Mouse (Mus musculus) heart, embryonic 13.5 days (tissue): ENCODE results near the gene Slc1a2. TPM values are rescaled to one million over a fixed set of nuclear protein-coding genes. Genes with fewer than 3 reads are reported as not detected.

Experiments
- ATAC-seq: fragments of 200-750 bp; cut with Nextera tagmentation; 2 replicates; pipeline ENCODE4 v1.8.0; 2017; ENCODE audit warnings: moderate TSS enrichment; ENCODE audit not compliant: insufficient number of reproducible peaks, low FRiP score, low TSS enrichment; ENCODE audit errors: extremely low read depth
- H3K27ac ChIP-seq: fragments of 300-500 bp; sonication (generic); replicated peaks from 2 replicates; pipeline ENCODE4 v1.5.1; 2015; ENCODE audit warnings: moderate library complexity, mild to moderate bottlenecking, inconsistent platforms
- H3K27me3 ChIP-seq: fragments of 300-500 bp; sonication (generic); replicated peaks from 2 replicates; pipeline ENCODE4 v1.6.1; 2015; ENCODE audit warnings: mild to moderate bottlenecking, inconsistent platforms
- H3K36me3 ChIP-seq: fragments of 300-500 bp; sonication (generic); 2 replicates; pipeline ENCODE4 v1.6.1; 2015; ENCODE audit warnings: mild to moderate bottlenecking, inconsistent platforms
- H3K4me1 ChIP-seq: fragments of 300-500 bp; sonication (generic); 2 replicates; pipeline ENCODE4 v1.6.1; 2015; ENCODE audit warnings: inconsistent platforms
- H3K4me2 ChIP-seq: fragments of 300-500 bp; sonication (generic); 2 replicates; pipeline ENCODE4 v1.6.1; 2015; ENCODE audit warnings: inconsistent platforms, mild to moderate bottlenecking, moderate library complexity
- H3K4me3 ChIP-seq: fragments of 300-500 bp; sonication (generic); 2 replicates; pipeline ENCODE4 v1.5.1; 2015; ENCODE audit warnings: moderate library complexity, mild to moderate bottlenecking, inconsistent platforms
- H3K9ac ChIP-seq: fragments of 300-500 bp; sonication (generic); 2 replicates; pipeline ENCODE4 v1.6.1; 2015; ENCODE audit warnings: inconsistent platforms, mild to moderate bottlenecking, moderate library complexity
- H3K9me3 ChIP-seq: fragments of 300-500 bp; sonication (generic); 2 replicates; pipeline ENCODE4 v1.6.1; 2016; ENCODE audit warnings: inconsistent platforms
- WGBS: fragments of 180-500 bp; shearing (Covaris S2); methylation state at CpG from one replicate; pipeline ENCODE4 v1.1.7; 2015; ENCODE audit warnings: mixed read lengths; 5-methylcytosine and 5-hydroxymethylcytosine counted together
- polyA plus RNA-seq: library from polyadenylated mRNA; unstranded; fragments of >200 nt; fragmentation: Nextera tagmentation; extraction: Ambion mirVana; gene quantifications from 2 replicates; pipeline ENCODE4 v1.2.1, GENCODE M21; 2015

Gene Slc1a2
- polyA plus RNA-seq, 1 experiment from 2014 or later: 0.35 TPM

DNA sequence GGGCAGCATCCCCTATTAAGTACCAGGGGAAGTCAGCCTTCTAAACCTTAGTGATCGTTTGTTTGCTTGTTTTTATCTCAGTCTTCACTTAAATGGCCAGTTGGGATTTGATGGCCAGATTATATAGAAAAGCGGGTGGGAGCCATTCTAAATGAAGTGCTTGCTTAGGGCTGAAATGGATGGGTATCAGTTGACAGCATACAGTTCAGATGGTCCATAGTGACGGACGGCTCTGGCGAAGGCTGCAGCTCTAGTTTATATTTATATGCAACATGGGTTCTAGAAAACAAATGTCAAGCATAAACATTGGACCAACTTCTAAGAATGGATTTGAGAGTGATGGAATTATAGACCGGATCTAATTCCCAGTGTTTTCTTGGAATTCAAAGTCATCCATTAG lies 9.5 kb downstream of the Slc1a2 start:
- Histone ChIP-seq H3K27ac (no peak overlapping the region), H3K27me3 (0 out of 2 replicates have a peak, but pooled peaks cover 8% of the 10 kb centered on the region), H3K4me3 (no peak overlapping the region), H3K4me2 (no peak overlapping the region), H3K9me3 (no peaks in the 10 kb centered on the region), H3K4me1 (peaks cover 6% of the 10 kb centered on the region; the same call in 1 of the 2 replicates), H3K9ac (no peak overlapping the region), H3K36me3 (no peaks in the 10 kb centered on the region)
- WGBS: 61% methylated on average over 6 of the region's 6 CpGs
- ATAC-seq: no peak

DNA sequence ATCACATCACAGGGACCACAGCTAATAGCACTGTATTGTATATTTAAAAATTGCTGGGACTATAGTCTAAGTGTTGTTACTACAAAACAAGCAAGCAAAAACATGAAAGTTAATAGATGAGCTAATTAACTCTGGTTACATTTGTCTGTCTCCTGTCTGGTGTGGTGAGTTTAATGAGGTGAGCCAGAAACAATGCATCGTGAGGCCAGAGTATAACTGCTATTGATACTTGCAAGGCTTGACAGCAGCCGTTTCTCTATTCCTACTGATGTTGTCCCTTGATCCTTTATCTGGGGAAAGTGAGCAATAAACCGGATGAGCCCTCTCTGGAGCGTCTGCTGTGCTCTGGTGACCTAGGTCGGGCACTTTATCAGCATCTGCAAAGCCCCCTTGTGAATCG lies 11.1 kb downstream of the Slc1a2 start:
- Histone ChIP-seq H3K27me3 (0 out of 2 replicates have a peak, but pooled peaks cover 4% of the 10 kb centered on the region), H3K4me3 (no peak overlapping the region), H3K9ac (no peak overlapping the region), H3K4me2 (no peak overlapping the region), H3K27ac (no peak overlapping the region), H3K36me3 (no peaks in the 10 kb centered on the region), H3K9me3 (no peaks in the 10 kb centered on the region), H3K4me1 (no peaks in the 10 kb centered on the region)
- 32% methylated on average over 6 of the region's 6 CpGs for WGBS
- ATAC-seq: no peak

DNA sequence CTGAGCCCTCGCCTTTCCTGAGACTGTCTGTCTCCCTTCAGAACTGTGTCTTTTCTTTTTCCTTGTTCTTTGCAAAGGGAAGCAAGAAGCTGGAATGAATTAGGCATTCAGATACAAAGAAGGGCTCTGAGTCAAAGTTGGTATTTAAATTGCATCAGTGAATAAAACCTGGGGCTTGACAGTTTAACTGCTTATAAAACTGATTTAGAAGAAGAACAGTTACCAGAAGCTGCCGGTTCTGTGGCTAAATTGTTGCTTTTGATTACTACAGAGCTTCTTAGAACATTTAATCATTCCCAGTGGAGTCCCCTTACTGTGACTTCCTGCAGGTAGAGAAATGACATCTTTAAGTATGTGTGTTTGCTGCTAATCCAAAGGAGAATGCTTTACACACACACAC lies 16.1 kb downstream of the Slc1a2 start:
- H3K9me3 ChIP-seq: no peaks in the 10 kb centered on the region
- H3K4me2 ChIP-seq: no peak overlapping the region
- 72% methylated on average over 2 of the region's 2 CpGs for WGBS
- H3K9ac ChIP-seq: no peak overlapping the region
- no peaks in the 10 kb centered on the region for H3K36me3 ChIP-seq
- H3K27me3 ChIP-seq: peaks cover 8% of the 10 kb centered on the region; the same call in 1 of the 2 replicates
- no peak overlapping the region for H3K4me3 ChIP-seq
- no peaks in the 10 kb centered on the region for H3K4me1 ChIP-seq
- H3K27ac ChIP-seq: no peak overlapping the region
- ATAC-seq: no peak

DNA sequence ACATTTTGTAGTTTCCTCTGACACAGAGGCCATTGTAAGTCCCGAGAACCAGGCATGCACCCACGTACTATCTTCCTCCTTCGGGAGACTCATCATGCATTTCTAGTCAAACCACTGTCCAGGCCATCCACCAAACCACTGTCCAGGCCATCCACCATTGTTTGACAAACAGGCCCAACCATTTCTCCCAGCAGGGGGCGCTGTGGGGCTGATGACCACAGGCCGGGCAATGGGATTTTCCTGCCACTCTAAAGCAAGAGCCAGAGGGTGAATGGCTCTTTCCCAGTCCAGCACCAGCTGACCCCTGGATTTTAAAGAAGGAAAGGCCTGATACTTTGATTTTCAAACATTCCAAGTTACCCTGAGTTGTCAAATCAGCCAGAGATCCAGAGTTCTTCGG lies 16.8 kb downstream of the Slc1a2 start:
- no peak overlapping the region for H3K4me3 ChIP-seq
- H3K9me3 ChIP-seq: no peaks in the 10 kb centered on the region
- H3K27me3 ChIP-seq: peaks cover 4% of the 10 kb centered on the region; the same call in 1 of the 2 replicates
- WGBS: 69% methylated on average over 6 of the region's 6 CpGs
- no peak overlapping the region for H3K9ac ChIP-seq
- H3K27ac ChIP-seq: no peak overlapping the region
- no peaks in the 10 kb centered on the region for H3K36me3 ChIP-seq
- ATAC-seq: no peak
- H3K4me1 ChIP-seq: no peaks in the 10 kb centered on the region
- H3K4me2 ChIP-seq: no peak overlapping the region

DNA sequence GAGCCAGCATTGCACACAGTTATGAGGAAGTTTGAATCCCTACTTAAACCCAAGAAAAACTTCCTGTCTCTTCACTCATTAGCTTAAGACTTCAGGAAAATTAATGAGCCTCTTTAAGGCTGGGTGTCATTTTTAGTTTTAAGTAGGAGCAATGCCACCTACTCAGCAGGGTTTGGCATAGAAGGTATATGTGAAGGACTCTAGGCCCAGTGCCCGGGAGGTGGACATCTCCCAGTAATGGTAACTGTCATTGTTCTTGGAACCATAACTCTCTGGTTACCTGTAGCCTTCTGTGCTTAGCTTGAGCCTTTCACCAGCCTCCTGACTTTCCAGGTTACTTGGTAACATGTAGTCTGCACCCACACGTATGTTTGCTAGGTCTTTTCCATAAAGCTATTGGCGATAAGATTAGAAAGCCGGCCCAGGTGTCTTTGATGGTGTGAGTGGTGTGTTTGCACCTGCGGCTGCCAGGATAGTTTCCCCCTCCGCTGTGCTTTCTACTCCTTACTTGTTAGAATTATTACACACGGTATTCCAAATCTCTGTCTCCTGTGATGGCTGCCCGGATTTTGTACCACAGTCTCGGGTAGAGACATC lies 18.4 kb downstream of the Slc1a2 start:
- no peak for ATAC-seq
- 81% methylated on average over 9 of the region's 9 CpGs for WGBS
- no peaks in the 10 kb centered on the region for H3K4me1 ChIP-seq

DNA sequence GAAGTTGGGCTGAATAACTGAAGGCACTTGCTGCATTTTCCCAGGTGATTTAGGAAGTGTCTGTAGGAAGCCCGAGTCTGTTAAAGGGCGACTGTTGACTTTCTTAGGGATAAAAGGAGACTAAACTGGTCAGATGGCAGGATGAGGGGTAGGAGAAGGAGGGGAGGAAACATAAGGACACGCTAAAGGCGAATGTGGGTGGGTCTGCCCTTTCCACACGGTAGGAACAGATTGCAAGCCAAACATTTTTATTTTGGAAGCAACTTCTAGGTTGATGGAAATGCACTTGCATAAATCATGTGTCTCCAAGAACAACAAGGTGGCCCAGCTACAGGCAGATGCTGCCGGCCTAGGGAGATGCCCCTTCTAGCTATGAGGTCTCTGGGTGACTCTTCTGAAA lies 18.9 kb downstream of the Slc1a2 start:
- H3K27ac ChIP-seq: no peak overlapping the region
- no peak overlapping the region for H3K4me2 ChIP-seq
- WGBS: 74% methylated on average over 6 of the region's 6 CpGs
- ATAC-seq: no peak
- H3K27me3 ChIP-seq: peaks cover 4% of the 10 kb centered on the region; the same call in 1 of the 2 replicates
- H3K36me3 ChIP-seq: no peaks in the 10 kb centered on the region
- no peak overlapping the region for H3K9ac ChIP-seq
- H3K4me1 ChIP-seq: no peaks in the 10 kb centered on the region
- H3K4me3 ChIP-seq: no peak overlapping the region
- no peaks in the 10 kb centered on the region for H3K9me3 ChIP-seq

More for the DNA sequence above, 18.4 kb downstream of the Slc1a2 start:
- Histone ChIP-seq H3K4me3 (no peak overlapping the region), H3K36me3 (no peaks in the 10 kb centered on the region), H3K27ac (no peak overlapping the region), H3K27me3 (peaks cover 4% of the 10 kb centered on the region; the same call in 1 of the 2 replicates), H3K4me2 (no peak overlapping the region), H3K9me3 (no peaks in the 10 kb centered on the region), H3K9ac (no peak overlapping the region)

DNA sequence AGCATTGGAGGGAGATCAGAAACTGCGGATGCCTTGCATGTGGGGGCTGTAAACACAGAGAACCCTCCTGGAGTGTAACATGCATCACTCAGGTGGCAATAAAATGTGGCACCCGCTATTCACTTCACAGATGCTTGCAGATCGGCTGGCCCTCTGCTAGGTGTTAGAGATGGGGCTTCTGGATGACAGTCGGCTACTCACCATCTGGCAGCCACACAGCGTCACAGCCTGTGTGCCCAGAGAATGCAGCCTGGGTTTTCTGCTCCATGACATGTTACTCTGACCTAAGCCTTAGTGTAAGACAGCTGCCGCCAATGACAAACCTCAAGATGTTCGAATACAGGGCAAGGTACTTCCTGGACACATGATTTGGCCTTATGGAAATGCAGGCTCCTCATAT lies 22.9 kb downstream of the Slc1a2 start:
- Histone ChIP-seq H3K27me3 (no peaks in the 10 kb centered on the region), H3K9me3 (no peaks in the 10 kb centered on the region), H3K4me2 (no peak overlapping the region), H3K9ac (no peak overlapping the region), H3K4me1 (no peaks in the 10 kb centered on the region), H3K4me3 (no peak overlapping the region), H3K36me3 (no peaks in the 10 kb centered on the region), H3K27ac (no peak overlapping the region)
- WGBS: 68% methylated on average over 7 of the region's 7 CpGs
- ATAC-seq: no peak

DNA sequence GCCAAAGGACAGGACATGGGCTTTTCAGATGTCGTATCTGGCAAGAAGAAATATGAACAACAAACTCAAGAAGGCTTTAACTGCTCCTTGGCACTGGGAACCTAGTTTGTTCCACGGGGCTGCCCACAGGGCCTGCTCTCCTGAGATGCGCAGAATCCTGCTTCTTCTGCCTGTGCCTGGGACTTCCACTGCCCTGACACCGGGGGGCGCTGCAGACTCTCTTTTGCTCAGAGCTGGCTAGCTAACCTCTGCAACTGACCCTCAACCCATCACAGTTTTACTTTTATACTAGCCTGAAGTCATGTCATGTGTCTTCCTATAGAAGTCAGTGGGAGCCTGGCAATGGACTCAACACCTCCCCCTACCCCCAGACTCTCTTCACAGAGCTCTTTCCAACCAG lies 23.7 kb downstream of the Slc1a2 start:
- Histone ChIP-seq H3K9me3 (no peaks in the 10 kb centered on the region), H3K4me1 (no peaks in the 10 kb centered on the region), H3K4me2 (no peak overlapping the region), H3K27ac (no peak overlapping the region), H3K4me3 (no peak overlapping the region), H3K36me3 (no peaks in the 10 kb centered on the region), H3K27me3 (no peaks in the 10 kb centered on the region), H3K9ac (no peak overlapping the region)
- ATAC-seq: no peak
- WGBS: 36% methylated on average over 5 of the region's 5 CpGs

DNA sequence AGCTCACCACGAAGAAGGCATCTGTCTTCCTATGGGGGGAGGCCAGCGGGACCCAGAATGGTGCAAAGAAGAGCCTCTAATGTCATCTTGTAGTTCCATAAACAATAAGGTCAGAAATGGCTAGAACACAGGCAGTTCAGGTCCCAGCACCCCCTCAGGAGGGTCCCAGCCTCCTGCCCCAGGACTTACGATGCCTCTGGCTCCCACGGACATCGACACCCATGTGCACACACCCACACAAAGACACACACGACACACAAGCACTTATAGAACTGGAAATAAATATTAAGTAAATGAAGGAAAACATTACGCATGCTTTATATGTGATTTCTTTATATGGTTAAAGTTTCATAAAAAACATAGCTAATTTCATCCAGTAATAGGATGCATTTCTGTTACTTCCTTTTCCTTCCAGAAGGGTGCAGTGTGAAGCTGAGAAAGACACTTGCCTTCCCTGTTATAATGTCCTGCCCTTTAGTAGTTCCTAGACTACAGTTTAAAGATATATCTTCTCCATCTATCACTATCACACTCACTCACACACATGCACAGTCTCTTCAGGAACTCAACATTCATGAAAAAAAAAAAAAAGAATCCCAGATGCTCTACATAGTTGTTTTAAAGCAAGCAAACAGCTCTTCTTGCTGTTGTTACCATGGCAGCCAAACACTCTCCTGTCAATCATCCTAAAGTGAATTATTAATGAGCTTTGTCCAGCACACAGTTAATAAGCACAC lies 27.1 kb downstream of the Slc1a2 start:
- Histone ChIP-seq H3K4me3 (no peak overlapping the region), H3K27me3 (no peaks in the 10 kb centered on the region), H3K27ac (no peak overlapping the region), H3K4me1 (no peaks in the 10 kb centered on the region), H3K9me3 (no peaks in the 10 kb centered on the region), H3K36me3 (no peaks in the 10 kb centered on the region), H3K4me2 (no peak overlapping the region), H3K9ac (no peak overlapping the region)
- no peak for ATAC-seq
- WGBS: 77% methylated on average over 7 of the region's 7 CpGs

DNA sequence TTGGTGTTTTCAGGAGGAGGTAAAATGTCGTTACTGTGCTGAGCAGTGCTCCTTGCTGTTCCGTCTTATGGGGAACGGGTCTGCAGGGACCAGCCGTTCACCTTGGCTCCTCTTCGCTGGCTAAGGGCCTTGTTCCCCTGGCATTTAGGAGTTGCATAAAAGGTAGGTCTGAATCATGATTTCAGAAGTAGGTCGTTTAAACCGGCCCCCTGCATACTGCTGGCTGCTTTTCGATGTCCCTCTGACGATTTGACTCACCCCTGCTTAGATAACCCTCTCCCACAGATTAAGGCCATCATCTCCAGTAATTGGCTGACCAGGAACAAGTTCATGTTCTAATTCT lies 27.6 kb downstream of the Slc1a2 start:
- Histone ChIP-seq H3K27ac (no peak overlapping the region), H3K9me3 (no peaks in the 10 kb centered on the region), H3K9ac (no peak overlapping the region), H3K4me2 (no peak overlapping the region), H3K27me3 (no peaks in the 10 kb centered on the region), H3K4me1 (no peaks in the 10 kb centered on the region), H3K4me3 (no peak overlapping the region), H3K36me3 (no peaks in the 10 kb centered on the region)
- no peak for ATAC-seq
- WGBS: 63% methylated on average over 9 of the region's 9 CpGs

DNA sequence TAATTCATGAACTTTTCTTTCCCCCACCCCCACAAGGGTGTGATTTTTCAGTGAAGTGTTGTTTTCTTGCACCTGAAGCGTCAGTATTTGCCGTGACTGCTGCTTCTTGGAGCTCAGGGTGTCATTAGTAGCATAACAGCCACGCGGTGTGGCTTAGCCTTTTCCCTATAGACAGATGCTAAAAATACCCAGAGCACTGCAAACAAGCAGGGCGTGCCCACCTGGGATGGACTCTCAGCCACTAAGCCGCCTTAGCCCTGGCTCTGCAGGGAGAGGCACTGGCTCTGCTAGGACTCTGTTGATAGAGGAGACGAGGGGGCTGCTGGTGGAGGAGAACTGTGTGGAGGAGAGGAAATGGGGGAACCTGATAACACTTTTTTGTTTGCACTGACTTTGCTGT lies 35.1 kb downstream of the Slc1a2 start:
- Histone ChIP-seq H3K9ac (no peak overlapping the region), H3K36me3 (no peaks in the 10 kb centered on the region), H3K27ac (no peak overlapping the region), H3K9me3 (no peaks in the 10 kb centered on the region), H3K27me3 (no peaks in the 10 kb centered on the region), H3K4me1 (peaks cover 13% of the 10 kb centered on the region), H3K4me3 (no peak overlapping the region), H3K4me2 (no peak overlapping the region)
- ATAC-seq: no peak
- WGBS: 33% methylated on average over 7 of the region's 7 CpGs

DNA sequence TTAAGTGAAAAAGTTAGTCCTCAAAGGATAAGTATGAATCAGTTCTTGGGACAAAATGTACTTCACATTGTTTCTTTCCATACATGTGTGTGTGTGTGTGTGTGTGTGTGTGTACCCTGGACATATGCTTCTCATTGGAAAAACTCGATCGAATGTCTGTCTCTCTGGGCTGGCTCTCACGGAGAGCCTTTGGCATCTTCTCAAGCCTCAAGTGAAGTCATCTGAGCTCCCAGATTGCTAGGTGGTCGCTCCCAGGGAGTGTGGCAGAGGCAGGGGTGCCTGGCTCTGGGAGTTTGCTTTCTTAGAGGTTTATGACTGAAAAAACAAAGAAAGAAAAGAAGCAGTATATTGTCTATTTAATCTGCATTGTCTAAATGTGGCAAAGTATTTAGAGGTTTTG lies 36.3 kb downstream of the Slc1a2 start:
- H3K27ac ChIP-seq: no peak overlapping the region
- no peak overlapping the region for H3K9ac ChIP-seq
- no peak for ATAC-seq
- WGBS: 77% methylated on average over 4 of the region's 4 CpGs
- H3K9me3 ChIP-seq: no peaks in the 10 kb centered on the region
- no peaks in the 10 kb centered on the region for H3K27me3 ChIP-seq
- no peaks in the 10 kb centered on the region for H3K36me3 ChIP-seq
- H3K4me3 ChIP-seq: no peak overlapping the region
- peaks cover 13% of the 10 kb centered on the region for H3K4me1 ChIP-seq
- H3K4me2 ChIP-seq: no peak overlapping the region
